Mouse (Mus musculus) ES-Bruce4 (cell line): ENCODE data around the gene Klhl21. TPM values are rescaled to one million over a fixed set of nuclear protein-coding genes. Genes with fewer than 3 reads are reported as not detected.
A peak's percentile ranks its signal among the peaks of the same experiment; 100 is the strongest.

ENCODE experiments used
- H3K27ac ChIP-seq: 2 replicates; pipeline ENCODE4 v1.5.1; 2012; ENCODE audit warnings: low read length, inconsistent platforms; ENCODE audit not compliant: insufficient read depth
- H3K27me3 ChIP-seq: 2 replicates; pipeline ENCODE4 v1.6.1; 2012; ENCODE audit warnings: mild to moderate bottlenecking, low read length, inconsistent platforms; ENCODE audit not compliant: control insufficient read depth, poor library complexity, insufficient read depth, severe bottlenecking
- H3K36me3 ChIP-seq: 2 replicates; pipeline ENCODE4 v1.6.1; 2012; ENCODE audit warnings: inconsistent platforms, mild to moderate bottlenecking, low read length, moderate library complexity; ENCODE audit not compliant: control insufficient read depth, poor library complexity, insufficient read depth, severe bottlenecking
- H3K4me1 ChIP-seq: one replicate; pipeline ENCODE4 v1.8.1; 2011; ENCODE audit warnings: low read length; ENCODE audit not compliant: control insufficient read depth, insufficient read depth
- H3K4me3 ChIP-seq: 2 replicates; pipeline ENCODE4 v1.5.1; 2011; ENCODE audit warnings: low read depth, mild to moderate bottlenecking, low read length
- H3K9ac ChIP-seq: 2 replicates; pipeline ENCODE4 v1.6.1; 2012; ENCODE audit warnings: low read depth, mild to moderate bottlenecking, inconsistent platforms; ENCODE audit not compliant: poor library complexity, severe bottlenecking
- H3K9me3 ChIP-seq: replicated peaks from 2 replicates; pipeline ENCODE4 v1.6.1; 2012; ENCODE audit warnings: mild to moderate bottlenecking, low read length, inconsistent platforms; ENCODE audit not compliant: control insufficient read depth, poor library complexity, insufficient read depth, severe bottlenecking
- CTCF ChIP-seq: IDR thresholded peaks from one replicate; pipeline ENCODE4 v1.8.1; 2011; ENCODE audit warnings: low read depth, low read length
- EP300 ChIP-seq: IDR thresholded peaks from 2 replicates; pipeline ENCODE4 v1.6.1; 2011; ENCODE audit warnings: low read depth, low read length; ENCODE audit not compliant: insufficient read depth
- POLR2A ChIP-seq: IDR thresholded peaks from one replicate; pipeline ENCODE4 v1.8.1; 2011; ENCODE audit warnings: low read length; ENCODE audit not compliant: insufficient read depth
- polyA plus RNA-seq: library from polyadenylated mRNA; stranded (reverse); fragments of >200 nt; gene quantifications from 2 replicates; pipeline ENCODE4 v1.2.4, GENCODE M21; 2011; ENCODE audit warnings: low read depth; ENCODE audit not compliant: missing spikeins, insufficient read depth, insufficient read length

The Klhl21 gene
- polyA plus RNA-seq, 1 experiment: 24.0 TPM

- Histone ChIP-seq H3K27ac (no peak overlapping the region), H3K9ac (peak overlapping the region; percentile 15; the same call in 1 of the 2 replicates), H3K36me3 (peaks cover 17% of the 10 kb centered on the region), H3K9me3 (no peaks in the 10 kb centered on the region), H3K27me3 (no peaks in the 10 kb centered on the region), H3K4me1 (peaks cover 7% of the 10 kb centered on the region), H3K4me3 (peak overlapping the region; percentile 13)
- TF ChIP-seq POLR2A (no peak), CTCF (no peak), EP300 (no peak)
Measured at GRCm38 (mm10) chr4:151983560-151983959, 25.0 kb upstream of the Klhl21 start.

DNA sequence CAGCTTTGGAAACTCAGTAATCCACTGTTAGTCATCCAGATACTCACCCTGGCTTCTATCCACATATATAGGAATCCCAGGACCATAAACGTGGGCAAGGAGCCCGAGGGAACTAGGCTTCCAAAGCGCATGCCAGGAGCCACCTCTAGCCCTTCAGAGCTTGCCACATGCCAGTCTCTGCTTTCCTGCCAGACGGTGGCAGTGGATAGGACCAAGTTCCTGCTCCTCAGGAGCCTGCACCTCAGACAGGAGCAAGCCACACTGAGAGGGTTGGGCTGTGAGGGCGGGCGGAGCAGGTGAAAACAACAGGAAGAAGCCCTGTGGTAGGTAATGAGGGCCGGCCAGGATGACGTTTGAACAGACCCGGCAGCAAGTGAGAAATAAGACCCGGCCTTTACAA lies 22.7 kb upstream of the Klhl21 start:
- no peaks in the 10 kb centered on the region for H3K9me3 ChIP-seq
- peaks cover 11% of the 10 kb centered on the region for H3K4me1 ChIP-seq
- TF ChIP-seq CTCF (no peak), POLR2A (no peak), EP300 (no peak)
- H3K27me3 ChIP-seq: no peaks in the 10 kb centered on the region
- peak overlapping the region; percentile 68 for H3K27ac ChIP-seq
- H3K9ac ChIP-seq: no peak overlapping the region
- H3K4me3 ChIP-seq: peak overlapping the region; percentile 26
- H3K36me3 ChIP-seq: peaks cover 5% of the 10 kb centered on the region

DNA sequence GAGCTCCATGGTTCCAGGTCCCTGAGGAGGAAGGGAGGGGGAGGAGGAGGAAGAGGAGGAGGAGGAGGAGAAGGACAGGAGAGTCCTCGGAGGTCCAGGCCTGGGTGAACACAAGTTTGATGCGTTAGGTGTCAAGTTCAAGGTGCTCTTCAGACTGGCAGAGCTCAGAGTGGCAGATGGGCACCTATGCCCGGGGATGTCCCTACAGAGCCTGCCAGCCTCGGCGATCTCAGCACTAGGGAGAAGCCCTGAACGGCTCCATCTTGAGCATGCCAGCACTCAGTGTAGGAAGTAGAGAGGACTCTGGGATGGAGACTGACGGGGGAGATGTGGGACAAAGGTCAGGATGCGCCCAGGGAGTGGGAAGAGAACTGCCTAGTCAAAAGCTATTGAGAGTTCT lies 22.0 kb upstream of the Klhl21 start:
- peak overlapping the region; percentile 29 for H3K4me3 ChIP-seq
- peak overlapping the region; percentile 68 for H3K27ac ChIP-seq
- no peaks in the 10 kb centered on the region for H3K9me3 ChIP-seq
- no peaks in the 10 kb centered on the region for H3K27me3 ChIP-seq
- 0 out of 2 replicates have a peak, but pooled peaks have one; percentile 1 for TF ChIP-seq EP300
- no peak for TF ChIP-seq CTCF
- peaks cover 11% of the 10 kb centered on the region for H3K36me3 ChIP-seq
- no peak overlapping the region for H3K9ac ChIP-seq
- peaks cover 11% of the 10 kb centered on the region for H3K4me1 ChIP-seq

GRCm38 (mm10) chr4:151988014-151988341 lies 20.6 kb upstream of the Klhl21 start:
- H3K9ac ChIP-seq: peak overlapping the region; percentile 78
- TF ChIP-seq POLR2A (no peak), CTCF (no peak), EP300 (no peak)
- H3K27ac ChIP-seq: no peak overlapping the region
- H3K4me3 ChIP-seq: peak overlapping the region; percentile 86
- H3K36me3 ChIP-seq: peaks cover 18% of the 10 kb centered on the region
- no peaks in the 10 kb centered on the region for H3K9me3 ChIP-seq
- peaks cover 11% of the 10 kb centered on the region for H3K4me1 ChIP-seq
- no peaks in the 10 kb centered on the region for H3K27me3 ChIP-seq

DNA sequence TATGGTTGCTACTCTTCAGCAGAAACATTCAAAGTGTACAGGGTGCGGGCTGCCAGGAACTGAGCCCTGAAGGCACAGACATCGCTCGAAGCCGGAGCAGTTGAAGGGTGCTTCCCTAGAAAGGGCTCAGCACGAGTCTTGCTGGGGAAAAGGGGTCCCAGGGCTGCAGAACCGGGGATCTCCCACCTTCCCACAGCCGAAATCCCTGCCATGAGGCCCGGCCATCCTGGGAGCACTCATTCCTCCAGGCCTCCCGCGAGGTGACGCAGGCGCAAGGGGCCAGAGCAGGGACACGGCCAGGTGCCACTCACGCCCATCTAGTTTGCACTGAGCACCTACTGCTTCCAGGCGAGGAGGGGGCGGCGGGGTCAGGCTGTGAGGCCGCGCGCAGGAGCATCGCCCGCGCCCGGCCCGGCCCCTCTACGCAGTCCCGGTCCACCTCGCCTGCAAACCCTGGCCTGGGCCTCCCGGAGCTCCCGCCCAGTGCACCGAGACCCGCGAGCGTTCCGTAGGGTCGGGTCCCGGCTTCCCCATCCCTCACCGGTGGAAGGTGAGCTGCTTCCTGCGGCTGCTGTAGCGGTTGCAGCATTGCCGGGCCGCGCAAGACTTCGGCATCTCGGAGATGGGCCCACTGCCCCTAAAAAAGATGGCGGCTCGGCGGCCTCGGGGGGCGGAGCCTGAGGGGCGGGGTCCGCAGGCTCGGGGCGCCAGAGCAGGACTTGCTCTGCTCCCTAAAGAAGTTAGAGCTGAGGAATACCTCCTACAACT lies 20.1 kb upstream of the Klhl21 start, which contains the start of gene Thap3:
Thap3 (minus strand) TSS at position 656 of the 768 bp plus-strand sequence.
- TF ChIP-seq EP300 (no peak), CTCF (no peak), POLR2A (no peak)
- Histone ChIP-seq H3K9me3 (no peaks in the 10 kb centered on the region), H3K4me3 (peak within 1 kb of the TSS; percentile 86), H3K36me3 (peaks cover 22% of the 10 kb centered on the region), H3K4me1 (peaks cover 11% of the 10 kb centered on the region), H3K27me3 (no peaks in the 10 kb centered on the region), H3K9ac (peak within 1 kb of the TSS; percentile 78), H3K27ac (peak within 1 kb of the TSS; percentile 20; the same call in 1 of the 2 replicates)

DNA sequence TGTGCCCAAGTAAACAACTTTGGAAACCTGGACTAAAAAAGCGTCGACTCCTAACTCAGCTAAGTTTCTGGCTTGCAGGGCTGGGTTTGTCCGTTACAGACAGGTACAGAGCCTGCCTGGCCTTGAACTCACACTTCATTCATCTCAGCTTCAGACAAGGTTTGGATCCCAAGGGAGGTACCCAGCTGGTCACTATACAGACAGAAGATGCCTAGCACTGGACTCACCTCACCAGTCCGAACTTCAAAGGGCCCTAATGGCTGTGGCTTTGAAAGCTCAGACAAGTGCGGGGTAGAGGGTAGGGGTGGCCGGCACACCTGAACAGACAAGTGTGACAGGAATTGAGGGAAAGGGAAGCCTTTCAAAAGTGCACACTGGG lies 19.5 kb upstream of the Klhl21 start:
- peak overlapping the region; percentile 20; the same call in 1 of the 2 replicates for H3K27ac ChIP-seq
- H3K36me3 ChIP-seq: peaks cover 22% of the 10 kb centered on the region
- TF ChIP-seq POLR2A (no peak), CTCF (no peak), EP300 (no peak)
- peak overlapping the region; percentile 14 for H3K4me3 ChIP-seq
- H3K9me3 ChIP-seq: no peaks in the 10 kb centered on the region
- no peaks in the 10 kb centered on the region for H3K27me3 ChIP-seq
- H3K9ac ChIP-seq: peak overlapping the region; percentile 78; the same call in 1 of the 2 replicates
- H3K4me1 ChIP-seq: peaks cover 8% of the 10 kb centered on the region
